Mouse (Mus musculus) thymus, postnatal 14 days (tissue): ENCODE results near the gene Slc26a1.
A peak's percentile ranks its signal among the peaks of the same experiment; 100 is the strongest.
"Not testable (repeated sequence)": the region's sequence is repeated elsewhere in the genome, so short reads cannot be mapped to it uniquely, and the experiment has no call there.

Source experiments
- DNase-seq: peaks from one replicate; pipeline ENCODE4 v3.0.0; 2021

Slc26a1 gene

GRCm38 (mm10) chr5:108655381-108655780 lies 20.0 kb downstream of the Slc26a1 start:
- DNase-seq: no peak

- DNase-seq: no peak
Measured at GRCm38 (mm10) chr5:108654444-108654990, 20.9 kb downstream of the Slc26a1 start.

GRCm38 (mm10) chr5:108653341-108653740 lies 22.0 kb downstream of the Slc26a1 start:
- no peak for DNase-seq

GRCm38 (mm10) chr5:108651823-108652222 lies 23.5 kb downstream of the Slc26a1 start:
- peak; percentile 80 for DNase-seq

- DNase-seq: no peak
Measured at GRCm38 (mm10) chr5:108651136-108651720, 24.1 kb downstream of the Slc26a1 start.

- no peak for DNase-seq
Measured at GRCm38 (mm10) chr5:108650341-108650740, 25.0 kb downstream of the Slc26a1 start.

GRCm38 (mm10) chr5:108648937-108649576 lies 26.3 kb downstream of the Slc26a1 start:
- no peak for DNase-seq

GRCm38 (mm10) chr5:108647820-108648465 lies 27.4 kb downstream of the Slc26a1 start:
- no peak for DNase-seq

GRCm38 (mm10) chr5:108647311-108647710 lies 28.1 kb downstream of the Slc26a1 start:
- no peak for DNase-seq

GRCm38 (mm10) chr5:108646343-108646660 lies 29.1 kb downstream of the Slc26a1 start:
- DNase-seq: no peak

GRCm38 (mm10) chr5:108645651-108646342 lies 29.6 kb downstream of the Slc26a1 start:
- no peak for DNase-seq

- no peak for DNase-seq
Measured at GRCm38 (mm10) chr5:108643674-108644073, 31.7 kb downstream of the Slc26a1 start.

- no peak for DNase-seq
Measured at GRCm38 (mm10) chr5:108636172-108636571, 39.2 kb downstream of the Slc26a1 start.

- DNase-seq: not testable (repeated sequence)
Measured at GRCm38 (mm10) chr5:108634088-108634487, 41.3 kb downstream of the Slc26a1 start.

GRCm38 (mm10) chr5:108633676-108634075 lies 41.7 kb downstream of the Slc26a1 start:
- DNase-seq: no peak

- DNase-seq: peak; percentile 95
Measured at GRCm38 (mm10) chr5:108629634-108630483, 45.5 kb downstream of the Slc26a1 start, which contains the start of the genes Gak and Tmem175. Gak (minus strand) TSS chr5:108629755. Tmem175 (plus strand) TSS chr5:108629770.

- peak; percentile 48 for DNase-seq
Measured at GRCm38 (mm10) chr5:108628891-108629633, 46.3 kb downstream of the Slc26a1 start.

- no peak for DNase-seq
Measured at GRCm38 (mm10) chr5:108626050-108626660, 49.2 kb downstream of the Slc26a1 start.

GRCm38 (mm10) chr5:108621870-108622269 lies 53.5 kb downstream of the Slc26a1 start:
- no peak for DNase-seq
